Mouse (Mus musculus) spleen, adult 18-20 months (tissue): ENCODE measurements around the gene Tspan18.

ENCODE experiments used
- DNase-seq, 2 experiments: peaks; one replicate each; pipeline ENCODE4 v3.0.0; 2022; ENCODE audit warnings: mixed read lengths in 2 of 2

Tspan18 gene

DNA sequence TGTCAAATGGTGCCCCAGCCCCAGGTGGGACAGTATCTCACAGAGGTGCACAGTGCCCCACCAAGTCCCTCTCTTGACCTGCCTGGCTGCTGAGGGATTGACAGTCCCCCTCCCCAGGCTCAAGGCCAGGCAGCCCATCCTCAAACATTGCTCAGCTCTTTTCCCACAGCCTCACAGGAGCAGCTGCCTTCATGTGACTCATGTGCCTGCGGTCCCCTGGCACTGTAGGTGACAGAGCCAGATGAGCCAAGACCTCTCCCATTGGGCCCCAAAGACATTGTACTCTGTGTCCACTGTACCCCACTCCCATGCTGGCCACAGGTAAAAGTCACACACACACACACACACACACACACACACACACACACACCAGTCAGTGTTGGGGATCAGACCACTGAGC is 128.2 kb downstream of the Tspan18 start:
- DNase-seq, result no peak

DNA sequence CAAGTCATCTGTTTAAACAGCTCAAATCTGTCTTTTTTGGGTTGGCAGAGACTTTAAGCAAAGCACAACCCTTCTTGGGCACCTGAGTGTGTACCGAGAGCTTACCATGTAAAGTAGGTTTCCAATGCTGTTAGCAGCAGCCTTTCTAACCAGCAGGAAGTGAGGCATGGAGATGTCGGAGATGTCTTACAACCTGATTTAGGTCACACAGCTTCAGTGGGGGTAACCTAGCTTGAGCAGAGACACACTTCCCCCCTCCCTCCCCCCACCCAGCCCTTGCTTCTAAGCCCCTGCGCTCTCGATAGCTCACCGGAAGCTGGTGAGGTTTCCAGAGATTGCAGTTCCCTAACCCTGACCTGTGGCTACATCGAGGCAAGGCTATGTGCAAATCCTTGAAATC is 129.7 kb downstream of the Tspan18 start:
- no peak for DNase-seq

- peak in 1 of 2 experiments; percentile 13 for DNase-seq
Observed at GRCm38 (mm10) chr2:93203682-93204081, 130.6 kb downstream of the Tspan18 start.

DNA sequence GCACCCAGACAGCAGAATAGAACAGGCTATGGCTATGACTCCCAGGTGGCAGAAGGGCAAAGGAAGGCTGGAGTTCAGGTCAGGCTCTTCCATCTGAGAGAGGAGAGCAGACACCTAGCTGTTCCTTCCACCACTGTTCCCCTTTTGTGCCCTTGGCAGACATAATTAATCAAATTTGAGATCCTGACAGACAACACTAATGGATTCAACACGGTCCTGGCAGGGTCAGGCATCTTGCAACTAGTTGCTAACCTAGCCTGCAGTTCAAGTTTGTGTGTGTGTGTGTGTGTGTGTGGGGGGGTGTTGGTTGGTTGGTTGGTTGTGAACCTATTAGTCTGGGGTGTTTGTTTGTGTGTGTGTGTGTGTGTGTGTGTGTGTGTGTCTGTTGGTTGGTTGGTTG is 131.5 kb downstream of the Tspan18 start:
- DNase-seq, result no peak

- no peak for DNase-seq
Observed at GRCm38 (mm10) chr2:93201997-93202396, 132.3 kb downstream of the Tspan18 start.

DNA sequence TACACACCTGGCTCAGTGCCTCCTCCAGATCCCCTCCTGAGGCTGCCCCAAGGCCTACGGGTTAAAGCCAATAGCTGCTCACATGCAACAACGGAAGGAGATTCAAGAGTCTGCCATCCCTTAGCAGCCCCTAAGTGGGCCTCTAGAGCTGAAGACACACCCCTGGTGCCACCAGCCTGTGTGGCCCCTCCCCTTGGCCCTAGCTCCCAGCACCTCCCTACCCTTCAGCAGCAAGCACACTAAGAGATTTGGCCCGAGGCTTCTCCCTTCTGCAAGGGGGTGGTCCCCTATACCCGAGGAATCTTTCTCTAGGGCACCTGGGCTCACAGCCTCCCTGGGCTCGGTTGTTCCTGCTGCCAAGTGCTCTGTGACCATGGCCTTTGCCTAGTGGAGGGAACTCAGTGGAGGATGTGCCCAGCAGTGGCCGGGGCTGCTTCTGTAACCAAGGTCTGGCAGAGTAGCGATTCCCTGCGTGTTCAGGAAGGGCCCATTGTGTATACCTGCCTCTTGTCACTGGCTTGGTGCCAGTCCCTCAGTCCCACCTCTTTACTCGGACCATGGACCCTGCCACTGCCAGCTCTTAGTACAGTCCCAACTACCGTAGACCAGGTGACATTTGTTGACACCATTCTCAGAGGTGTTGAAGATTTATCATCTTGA is 133.5 kb downstream of the Tspan18 start:
- no peak for DNase-seq

DNA sequence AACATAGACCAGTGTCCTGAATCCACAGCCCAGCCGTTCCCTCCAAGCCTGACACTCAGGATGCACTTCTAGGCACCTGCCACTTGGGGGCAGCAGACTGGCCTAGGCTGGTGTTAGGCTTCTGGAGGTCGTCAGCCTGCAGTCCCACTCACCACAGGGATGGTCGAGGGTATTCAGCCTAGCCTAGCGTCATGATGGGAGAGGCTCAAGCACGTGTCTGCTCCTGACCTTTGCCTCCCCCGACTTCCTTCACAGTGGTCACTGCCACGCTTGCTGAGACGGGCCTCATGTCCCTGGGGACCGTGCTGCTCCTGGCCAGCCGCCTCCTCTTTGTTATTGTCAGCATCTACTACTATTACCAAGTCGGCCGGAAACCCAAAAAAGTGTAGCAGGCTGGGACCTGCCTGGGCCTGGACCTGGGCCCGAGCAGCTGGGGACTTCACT is 134.8 kb downstream of the Tspan18 start:
- peak in 1 of 2 experiments; percentile 57 for DNase-seq

- DNase-seq, result peak; percentile 82 to 98
Observed at GRCm38 (mm10) chr2:93198846-93199245, 135.5 kb downstream of the Tspan18 start.

DNA sequence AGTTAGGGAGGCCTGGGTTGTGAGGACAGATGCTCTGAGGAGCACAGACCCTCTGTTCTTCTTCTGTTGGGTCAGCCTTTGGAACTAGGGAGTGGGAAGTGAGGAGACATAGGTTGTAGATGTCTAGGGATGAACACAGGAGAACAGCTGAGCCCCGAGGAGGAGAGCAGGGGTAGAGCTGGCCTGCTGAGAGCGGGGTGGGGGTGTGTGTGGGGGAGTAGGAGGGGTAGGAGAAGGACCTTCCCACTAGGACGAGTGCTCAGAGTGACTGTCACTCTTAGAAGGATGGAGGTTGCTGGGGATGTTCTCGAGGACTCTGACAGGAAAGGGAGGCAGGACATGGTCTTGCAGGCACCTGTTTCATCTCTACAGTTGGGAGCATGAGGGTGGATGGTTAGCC is 140.5 kb downstream of the Tspan18 start:
- no peak for DNase-seq

- peak; percentile 72 to 86 for DNase-seq
Observed at GRCm38 (mm10) chr2:93192671-93193080, 141.6 kb downstream of the Tspan18 start.

DNA sequence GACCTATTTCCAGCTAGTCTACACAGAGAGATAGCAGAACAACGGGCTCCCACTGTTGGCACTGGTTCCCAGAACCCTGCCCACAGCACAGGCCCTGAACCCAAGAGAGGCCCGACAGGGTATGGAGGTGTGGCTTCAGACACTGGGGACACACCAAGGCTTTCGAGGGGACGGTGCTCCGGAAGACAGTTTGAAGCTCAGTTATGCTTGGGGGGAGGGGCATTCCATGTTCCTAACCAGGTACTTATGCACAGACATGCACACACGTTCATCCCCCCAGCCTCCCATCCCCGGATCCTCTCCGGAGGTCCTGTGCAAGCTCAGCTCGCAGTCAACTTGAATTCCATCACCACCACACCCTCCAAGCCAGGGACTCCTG is 142.1 kb downstream of the Tspan18 start:
- DNase-seq, result peak; percentile 56 to 58

GRCm38 (mm10) chr2:93191488-93192181 is 142.7 kb downstream of the Tspan18 start:
- no peak for DNase-seq

- peak; percentile 64 to 66 for DNase-seq
Observed at GRCm38 (mm10) chr2:93190771-93191487, 143.4 kb downstream of the Tspan18 start.

GRCm38 (mm10) chr2:93188761-93189458 is 145.4 kb downstream of the Tspan18 start:
- DNase-seq, result peak in 1 of 2 experiments; percentile 55

DNA sequence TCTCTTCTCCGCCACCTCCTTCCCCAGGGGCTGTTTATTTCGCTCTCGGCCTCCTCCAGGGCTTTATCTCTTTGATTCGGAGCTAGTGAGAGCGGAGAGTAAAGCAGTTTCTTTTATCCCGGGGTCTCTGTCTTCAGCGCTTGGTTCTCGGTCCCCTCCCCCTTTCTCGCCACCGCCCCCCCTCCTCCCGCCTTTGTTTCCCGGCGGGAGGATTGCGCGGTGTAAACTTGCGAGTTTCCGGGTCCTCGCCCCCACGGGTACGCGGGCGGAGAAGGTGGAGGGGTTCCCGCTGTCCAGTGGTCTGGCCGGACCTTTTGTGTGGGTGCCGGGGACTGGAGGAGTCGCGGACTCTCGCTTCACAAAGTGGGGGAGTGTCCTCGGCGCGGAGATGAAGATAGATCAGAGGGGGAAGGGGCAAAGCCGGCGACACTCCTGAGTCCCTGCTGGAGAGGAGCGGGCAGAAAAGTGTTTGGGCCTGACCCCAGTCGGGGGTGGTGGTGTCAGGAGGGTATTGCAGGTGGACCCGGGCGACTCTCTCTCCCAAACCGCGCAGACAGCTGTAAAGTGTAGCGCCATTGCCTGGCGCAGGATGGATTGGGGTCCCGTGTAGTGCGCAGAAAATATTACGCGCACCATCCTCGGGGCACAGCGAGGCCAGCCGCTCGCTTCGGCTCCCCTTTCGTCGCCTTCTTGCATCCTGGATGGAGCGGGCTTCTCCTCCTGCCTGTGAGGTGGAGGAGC is 146.1 kb downstream of the Tspan18 start:
- peak in 1 of 2 experiments; percentile 54 for DNase-seq

DNA sequence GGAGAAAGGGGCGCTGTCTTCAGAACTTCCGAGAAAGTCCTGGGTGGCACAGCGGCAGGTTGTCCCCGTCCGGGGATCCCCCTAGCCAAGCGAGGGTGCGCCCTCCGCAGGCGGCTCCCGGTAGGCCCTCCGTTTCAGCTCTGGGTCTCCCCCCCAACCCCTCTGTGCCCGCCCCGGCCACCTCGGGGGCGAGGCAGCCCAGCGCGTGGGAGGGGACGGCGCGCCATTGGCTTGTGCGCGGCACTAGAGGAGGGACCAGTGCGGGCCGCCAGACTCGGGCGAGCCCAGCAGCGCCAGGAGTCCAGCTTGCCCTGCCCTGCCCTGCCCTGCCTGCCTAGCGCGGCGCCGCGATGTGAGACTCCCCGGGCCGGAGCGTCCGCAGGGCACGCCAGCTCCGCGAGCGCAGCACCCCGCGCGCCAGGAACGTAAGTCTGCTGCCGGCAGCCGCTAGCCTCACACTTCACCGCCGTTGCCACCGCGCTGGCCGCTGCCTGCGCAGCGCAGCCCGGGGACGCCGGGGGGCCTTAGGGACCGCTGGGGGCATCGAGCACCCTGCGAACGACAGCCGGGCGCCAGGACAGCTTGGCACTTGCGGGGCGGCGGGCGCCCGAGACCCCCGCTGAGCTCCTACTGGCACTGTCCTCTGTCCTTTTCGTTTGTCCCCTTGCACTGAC is 146.8 kb downstream of the Tspan18 start, which contains the start of gene Trp53i11:
Gene Trp53i11 (plus strand): TSS at position 226 of the 674 bp plus-strand sequence.
- peak; percentile 96 to 98 for DNase-seq

- no peak for DNase-seq
Observed at GRCm38 (mm10) chr2:93182859-93183258, 151.4 kb downstream of the Tspan18 start.

GRCm38 (mm10) chr2:93180077-93180844 is 154.0 kb downstream of the Tspan18 start:
- DNase-seq, result peak in 1 of 2 experiments; percentile 46

DNA sequence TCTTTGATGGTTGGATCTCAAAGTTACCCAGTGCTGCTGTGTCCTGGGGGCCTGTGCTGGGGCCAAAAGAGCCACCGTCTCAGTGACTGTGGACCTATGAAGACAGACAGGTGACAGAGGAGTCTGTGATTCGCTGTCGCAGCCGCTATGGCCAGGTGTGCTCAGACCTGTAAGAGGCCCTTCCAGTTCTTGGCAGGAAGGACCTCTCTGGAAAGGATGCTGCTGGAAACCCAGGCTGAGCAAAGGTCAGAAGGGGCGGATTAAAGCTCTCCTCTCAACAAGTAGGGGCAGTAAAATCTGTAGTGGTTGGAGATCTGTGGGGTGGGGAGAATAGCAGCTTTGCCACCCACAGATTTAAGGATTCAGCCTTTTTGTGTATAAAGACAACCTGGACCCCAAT is 154.7 kb downstream of the Tspan18 start:
- DNase-seq, result no peak

DNA sequence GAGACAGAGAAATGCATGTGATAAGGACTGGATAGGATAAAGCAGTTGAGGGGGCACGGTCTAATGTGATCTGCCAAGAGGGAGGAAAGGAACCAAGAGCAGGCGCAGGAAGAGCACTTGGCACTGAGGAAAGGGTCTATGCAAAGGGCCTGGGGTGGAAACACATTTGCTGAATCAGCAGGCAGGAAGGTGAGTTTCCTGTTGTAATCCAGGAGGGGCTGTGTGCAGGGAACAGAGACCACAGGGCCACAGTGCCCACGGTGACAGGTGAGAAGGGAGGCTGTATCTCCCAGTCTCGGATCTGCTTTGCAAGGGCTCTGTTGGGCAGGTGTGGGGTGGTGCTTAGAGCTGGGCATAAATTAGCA is 156.0 kb downstream of the Tspan18 start:
- no peak for DNase-seq
